Mouse (Mus musculus) midbrain, postnatal 0 days (tissue): ENCODE results near the gene Msh4. TPM values are rescaled to one million over a fixed set of nuclear protein-coding genes. Genes with fewer than 3 reads are reported as not detected.
A peak's percentile ranks its signal among the peaks of the same experiment; 100 is the strongest.

ENCODE experiments used
- ATAC-seq: fragments of 200-750 bp; cut with Nextera tagmentation; 2 replicates; pipeline ENCODE4 v1.8.0; 2017; ENCODE audit warnings: moderate number of reproducible peaks, mild to moderate bottlenecking, moderate TSS enrichment, moderate library complexity; ENCODE audit not compliant: low FRiP score
- DNase-seq: peaks from one replicate; pipeline ENCODE4 v3.0.0-alpha.2; 2015; ENCODE audit warnings: low spot score
- H3K27ac ChIP-seq: fragments of 300-500 bp; sonication (generic); 2 replicates; pipeline ENCODE4 v1.5.1; 2014; ENCODE audit warnings: low read depth, mild to moderate bottlenecking, low read length, mixed read lengths
- H3K27me3 ChIP-seq: fragments of 300-500 bp; sonication (generic); 2 replicates; pipeline ENCODE4 v1.6.1; 2014; ENCODE audit warnings: low read length, control low read depth, mixed read lengths; ENCODE audit not compliant: insufficient read depth
- H3K36me3 ChIP-seq: fragments of 300-500 bp; sonication (generic); 2 replicates; pipeline ENCODE4 v1.6.1; 2014; ENCODE audit warnings: low read length, control low read depth, mixed read lengths; ENCODE audit not compliant: insufficient read depth
- H3K4me1 ChIP-seq: fragments of 300-500 bp; sonication (generic); 2 replicates; pipeline ENCODE4 v1.6.1; 2014; ENCODE audit warnings: mild to moderate bottlenecking, control low read depth, antibody characterized with exemption, low read length, mixed read lengths; ENCODE audit not compliant: insufficient read depth
- H3K4me2 ChIP-seq: fragments of 300-500 bp; sonication (generic); 2 replicates; pipeline ENCODE4 v1.6.1; 2014; ENCODE audit warnings: low read depth, mild to moderate bottlenecking, low read length, mixed read lengths; ENCODE audit not compliant: poor library complexity, severe bottlenecking
- H3K4me3 ChIP-seq: fragments of 300-500 bp; sonication (generic); 2 replicates; pipeline ENCODE4 v1.5.1; 2014; ENCODE audit warnings: low read depth, mild to moderate bottlenecking, low read length, moderate library complexity
- H3K9ac ChIP-seq: fragments of 300-500 bp; sonication (generic); replicated peaks from 2 replicates; pipeline ENCODE4 v1.6.1; 2014; ENCODE audit warnings: mild to moderate bottlenecking, low read length, moderate library complexity, mixed read lengths; ENCODE audit not compliant: poor library complexity, severe bottlenecking
- H3K9me3 ChIP-seq: fragments of 300-500 bp; sonication (generic); 2 replicates; pipeline ENCODE4 v1.6.1; 2016; ENCODE audit warnings: low read length, control low read depth
- CTCF ChIP-seq: IDR thresholded peaks from 2 replicates; pipeline ENCODE4 v1.5.1; 2016; ENCODE audit warnings: antibody characterized with exemption, mild to moderate bottlenecking
- WGBS: fragments of 180-500 bp; shearing (Covaris S2); extraction: QIAGEN DNeasy Blood & Tissue Kit; methylation state at CpG from one replicate; pipeline ENCODE4 v1.1.7; 2014; 5-methylcytosine and 5-hydroxymethylcytosine counted together
- polyA plus RNA-seq: library from polyadenylated mRNA; unstranded; fragments of >200 nt; fragmentation: Nextera tagmentation; extraction: Ambion mirVana; gene quantifications from 2 replicates; pipeline ENCODE4 v1.2.1, GENCODE M21; 2015
- total RNA-seq: library from RNA; depleted of rRNA; stranded (reverse); fragments of >200 nt; gene quantifications from 2 replicates; pipeline ENCODE4 v1.2.3, GENCODE M21; 2014

Gene Msh4
- total and polyA plus RNA-seq, 2 experiments from 2014 or later = 0.25 to 0.33 TPM

DNA sequence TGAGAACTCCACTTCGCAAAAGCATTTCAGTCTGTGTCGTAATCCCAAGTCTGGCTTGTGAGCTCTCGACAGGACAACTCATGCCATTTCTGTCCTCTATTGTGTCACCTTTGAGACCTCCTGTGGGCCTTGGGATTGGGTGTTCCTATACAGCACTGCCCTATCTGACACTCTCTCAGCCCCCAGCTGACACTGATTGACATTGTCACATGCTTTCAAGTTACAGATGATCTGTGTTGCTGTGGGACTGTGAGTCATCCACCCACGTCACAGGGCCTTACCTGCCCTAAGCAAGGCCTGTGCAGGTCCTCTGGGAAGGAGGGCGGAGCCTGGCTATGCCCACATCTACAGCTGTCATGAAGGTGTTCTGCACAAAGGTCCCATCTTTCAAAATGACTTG lies 26.5 kb upstream of the Msh4 start:
- Histone ChIP-seq H3K9me3 (no peaks in the 10 kb centered on the region), H3K4me2 (no peak overlapping the region), H3K4me1 (no peaks in the 10 kb centered on the region), H3K36me3 (peaks cover 37% of the 10 kb centered on the region), H3K27me3 (no peaks in the 10 kb centered on the region), H3K9ac (no peak overlapping the region), H3K4me3 (no peak overlapping the region), H3K27ac (no peak overlapping the region)
- DNase-seq (no peak), ATAC-seq (no peak)
- no peak for TF ChIP-seq CTCF
- WGBS = 91% methylated on average over 5 of the region's 5 CpGs

GRCm38 (mm10) chr3:153929526-153929925 lies 23.6 kb upstream of the Msh4 start:
- Histone ChIP-seq H3K4me1 (no peaks in the 10 kb centered on the region), H3K27ac (no peak overlapping the region), H3K4me2 (no peak overlapping the region), H3K9me3 (no peaks in the 10 kb centered on the region), H3K9ac (no peak overlapping the region), H3K27me3 (no peaks in the 10 kb centered on the region), H3K36me3 (peaks cover 32% of the 10 kb centered on the region), H3K4me3 (no peak overlapping the region)
- no peak for TF ChIP-seq CTCF
- ATAC-seq = no peak
- no peak for DNase-seq
- WGBS = 96% methylated on average over 11 of the region's 11 CpGs

GRCm38 (mm10) chr3:153926333-153926732 lies 20.4 kb upstream of the Msh4 start:
- ATAC-seq = no peak
- Histone ChIP-seq H3K9ac (no peak overlapping the region), H3K9me3 (no peaks in the 10 kb centered on the region), H3K36me3 (peaks cover 16% of the 10 kb centered on the region), H3K27ac (no peak overlapping the region), H3K4me1 (no peaks in the 10 kb centered on the region), H3K27me3 (no peaks in the 10 kb centered on the region), H3K4me3 (no peak overlapping the region), H3K4me2 (no peak overlapping the region)
- no peak for DNase-seq
- no peak for TF ChIP-seq CTCF
- WGBS = 91% methylated on average over 7 of the region's 7 CpGs

DNA sequence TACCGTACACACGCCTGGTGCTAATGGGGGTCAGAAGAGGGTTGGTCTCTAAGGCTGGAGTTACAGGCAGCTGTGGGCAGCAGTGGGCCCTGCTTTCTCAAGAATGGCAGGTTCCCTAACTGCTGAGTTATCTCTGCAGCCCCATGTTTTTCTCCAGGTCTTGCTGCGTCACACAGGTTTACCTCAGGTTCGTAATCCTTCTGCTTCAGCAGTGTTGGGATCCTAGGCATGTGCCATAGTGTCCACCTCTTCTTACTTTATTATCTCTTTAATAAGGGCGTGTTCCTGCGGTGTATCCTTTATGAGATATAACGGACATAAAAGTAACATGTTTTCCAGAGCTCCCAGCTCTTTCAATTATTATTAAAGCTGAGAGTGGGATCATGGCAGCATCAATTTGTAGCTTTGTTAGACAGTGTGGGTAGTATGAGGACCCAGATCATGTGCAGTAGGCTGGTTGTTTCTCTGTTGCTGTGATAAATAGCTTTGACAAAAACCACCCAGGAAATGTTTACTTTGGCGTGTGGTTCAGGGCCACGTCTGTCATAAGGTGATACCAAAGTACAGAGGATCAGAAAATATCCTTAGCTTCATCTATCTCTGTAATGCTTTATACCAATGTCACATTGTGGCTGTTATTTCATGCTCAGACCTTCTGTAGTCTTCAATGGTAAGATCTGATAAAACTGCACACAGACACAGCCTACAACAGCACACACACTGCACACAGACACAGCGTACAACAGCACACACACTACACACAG lies 15.4 kb upstream of the Msh4 start:
- WGBS = 95% methylated on average over 10 of the region's 10 CpGs
- H3K27ac ChIP-seq = no peak overlapping the region
- no peaks in the 10 kb centered on the region for H3K9me3 ChIP-seq
- H3K27me3 ChIP-seq = no peaks in the 10 kb centered on the region
- no peak overlapping the region for H3K9ac ChIP-seq
- peaks cover 4% of the 10 kb centered on the region for H3K36me3 ChIP-seq
- no peak for ATAC-seq
- no peak for DNase-seq
- no peaks in the 10 kb centered on the region for H3K4me1 ChIP-seq
- no peak overlapping the region for H3K4me3 ChIP-seq
- no peak for TF ChIP-seq CTCF
- H3K4me2 ChIP-seq = no peak overlapping the region

DNA sequence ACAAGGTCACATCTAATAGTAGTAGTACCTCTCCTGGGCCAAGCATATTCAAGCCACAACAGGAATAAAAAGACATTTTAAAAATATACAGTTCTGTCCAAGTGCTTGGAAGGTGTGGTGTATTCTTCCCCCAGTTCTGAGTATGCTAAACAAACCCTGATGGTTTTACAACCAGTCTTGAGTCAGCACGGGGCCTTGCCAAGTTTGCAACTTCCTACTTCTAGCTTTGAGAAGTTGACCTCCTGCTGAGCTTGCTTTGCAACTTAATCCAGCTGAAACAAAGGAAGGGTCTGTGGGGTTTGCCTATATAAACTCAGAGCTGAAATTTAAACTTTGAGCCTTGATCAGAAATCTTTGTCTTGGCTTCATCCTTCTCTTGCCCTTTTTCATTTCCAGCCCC lies 11.3 kb upstream of the Msh4 start:
- peak; percentile 38 for DNase-seq
- no peak overlapping the region for H3K27ac ChIP-seq
- H3K9me3 ChIP-seq = no peaks in the 10 kb centered on the region
- no peak for ATAC-seq
- H3K9ac ChIP-seq = no peak overlapping the region
- WGBS = 5% methylated on average over 1 of the region's 1 CpGs
- no peaks in the 10 kb centered on the region for H3K4me1 ChIP-seq
- no peak for TF ChIP-seq CTCF
- no peak overlapping the region for H3K4me3 ChIP-seq
- H3K27me3 ChIP-seq = no peaks in the 10 kb centered on the region
- no peak overlapping the region for H3K4me2 ChIP-seq
- H3K36me3 ChIP-seq = no peaks in the 10 kb centered on the region

- no peak for ATAC-seq
- WGBS = 63% methylated on average over 6 of the region's 6 CpGs
- peak; percentile 25 for DNase-seq
These were observed 7.7 kb upstream of the Msh4 start for GRCm38 (mm10) chr3:153913510-153914243.

More at GRCm38 (mm10) chr3:153913510-153914243, 7.7 kb upstream of the Msh4 start:
- no peaks in the 10 kb centered on the region for H3K9me3 ChIP-seq
- H3K4me2 ChIP-seq = peak overlapping the region; percentile 76
- peak overlapping the region; percentile 84; the same call in 1 of the 2 replicates for H3K4me3 ChIP-seq
- H3K36me3 ChIP-seq = peaks cover 18% of the 10 kb centered on the region
- TF ChIP-seq CTCF = peak; percentile 39
- H3K9ac ChIP-seq = peak overlapping the region; percentile 62; the same call in 1 of the 2 replicates
- H3K27ac ChIP-seq = peak overlapping the region; percentile 93
- peaks cover 13% of the 10 kb centered on the region; the same call in 1 of the 2 replicates for H3K4me1 ChIP-seq
- H3K27me3 ChIP-seq = no peaks in the 10 kb centered on the region
